Mouse (Mus musculus): ENCODE results near the gene Nlgn2.

DNA sequence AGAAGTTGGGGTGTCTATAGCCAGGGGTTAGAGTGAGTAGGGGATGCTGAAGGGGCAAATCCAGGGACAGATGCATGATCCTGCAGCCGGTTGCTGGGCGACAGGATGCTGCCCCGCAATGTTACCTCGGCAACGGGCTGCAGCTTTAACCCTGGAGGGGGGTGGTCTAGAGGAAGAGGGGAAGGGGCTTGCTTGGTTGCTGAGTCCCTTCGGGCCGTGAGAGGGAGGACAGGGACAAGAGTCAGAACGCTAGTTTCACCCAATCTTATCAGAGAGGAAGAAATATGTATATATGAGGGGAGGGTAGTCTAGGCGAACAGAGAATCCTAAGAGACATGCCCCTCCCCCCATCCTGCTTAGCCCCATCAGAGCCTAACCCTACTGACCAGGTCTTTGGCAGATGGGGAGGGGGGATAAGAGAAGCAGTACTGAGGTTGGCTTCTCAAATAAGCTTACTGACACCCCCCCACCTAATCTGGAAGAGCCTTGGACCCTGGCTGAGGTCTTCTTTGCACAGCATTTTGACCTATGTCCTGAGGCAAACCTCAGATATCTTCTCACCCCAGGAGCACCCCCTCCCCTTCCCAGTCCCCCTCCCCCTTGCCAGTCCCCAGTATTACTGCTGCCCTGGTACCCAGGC, 2.1 kb downstream of the Nlgn2 start:
- TF ChIP-seq CTCF (IDR thresholded peaks at IDR 0.05; ENCODE audit: borderline replicate concordance, control insufficient read depth, extremely low read depth, insufficient read depth, low read length, poor library complexity) = no peak
- TF ChIP-seq POLR2A (IDR thresholded peaks at IDR 0.05; ENCODE audit: control insufficient read depth, extremely low read depth, insufficient read depth, low read length, poor library complexity) = no peak

Data from thymus, adult 2 months (tissue).